ENCODE assay signal across 8 mouse cellular contexts in the genomic region with DNA sequence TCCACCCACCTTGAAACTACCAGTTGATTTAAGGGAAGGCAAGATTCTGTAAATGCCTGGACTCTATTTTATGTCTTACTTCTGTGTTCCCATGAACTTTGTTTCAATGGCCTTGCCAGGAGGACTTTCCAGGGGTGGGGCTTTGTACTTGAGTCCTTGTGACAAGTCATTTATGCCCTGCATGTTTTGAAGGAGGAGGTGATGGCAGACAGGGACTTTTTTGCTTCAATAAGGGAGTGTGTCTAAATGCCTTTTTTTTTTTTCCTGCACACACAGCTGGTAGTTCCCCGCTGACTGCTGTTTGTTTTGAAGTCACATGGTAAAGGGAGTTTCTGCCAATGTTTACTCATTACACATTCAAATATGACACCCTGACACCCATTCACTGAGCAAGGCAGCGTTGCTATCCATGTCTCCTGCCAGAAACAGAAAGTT.
A peak's percentile ranks its signal among the peaks of the same experiment; 100 is the strongest.
DNase-seq lines count a peak whose midpoint lies in the region; ATAC-seq and TF ChIP-seq lines count a peak whose summit lies in the region.

No protein-coding gene starts in this region.

- no peak for TF ChIP-seq POLR2A in lung, adult 2 months (IDR thresholded peaks at IDR 0.05; ENCODE audit: borderline replicate concordance, extremely low read depth, low read depth, low read length)

- ATAC-seq in hindbrain, postnatal 0 days: peak; percentile 78; the same call in 1 of the 2 replicates
- ATAC-seq in hindbrain, embryonic 13.5 days (ENCODE audit: low FRiP score): no peak
- ATAC-seq in midbrain, embryonic 13.5 days: no peak

- no peaks in the 10 kb centered on the region for H3K9me3 ChIP-seq in hindbrain, postnatal 0 days (ENCODE audit: low read length)
- no peaks in the 10 kb centered on the region for H3K9me3 ChIP-seq in hindbrain, embryonic 13.5 days
- H3K9me3 ChIP-seq in midbrain, embryonic 13.5 days: no peaks in the 10 kb centered on the region

- DNase-seq in hindbrain, postnatal 0 days (ENCODE audit: low spot score): peak; percentile 57
- peak; percentile 90 for DNase-seq in adipocyte (ENCODE audit: low spot score)
- peak; percentile 93 for DNase-seq in induced T-regulatory cell, adult 2 months (ENCODE audit: low read depth)
- peak; percentile 30 for DNase-seq in lung, adult 2 months
- DNase-seq in thymus, postnatal 25 days: peak; percentile 76
- no peak for DNase-seq in right cerebral cortex, postnatal 14 days

- H3K27me3 ChIP-seq in hindbrain, postnatal 0 days (ENCODE audit: insufficient read depth, low read length): no peaks in the 10 kb centered on the region
- H3K27me3 ChIP-seq in hindbrain, embryonic 13.5 days: no peaks in the 10 kb centered on the region
- no peaks in the 10 kb centered on the region for H3K27me3 ChIP-seq in midbrain, embryonic 13.5 days

- no peak overlapping the region for H3K4me3 ChIP-seq in hindbrain, postnatal 0 days (ENCODE audit: low read length)
- no peak overlapping the region for H3K4me3 ChIP-seq in hindbrain, embryonic 13.5 days
- no peak overlapping the region for H3K4me3 ChIP-seq in lung, adult 2 months (replicated peaks; ENCODE audit: extremely low read depth, low read depth, low read length)
- no peak overlapping the region for H3K4me3 ChIP-seq in midbrain, embryonic 13.5 days (replicated peaks)

- H3K36me3 ChIP-seq in hindbrain, postnatal 0 days (ENCODE audit: insufficient read depth, low read length): no peaks in the 10 kb centered on the region
- no peaks in the 10 kb centered on the region for H3K36me3 ChIP-seq in hindbrain, embryonic 13.5 days
- no peaks in the 10 kb centered on the region for H3K36me3 ChIP-seq in midbrain, embryonic 13.5 days

- TF ChIP-seq CTCF in hindbrain, postnatal 0 days (IDR thresholded peaks at IDR 0.05; ENCODE audit: low read depth): no peak
- no peak for TF ChIP-seq CTCF in lung, adult 2 months (IDR thresholded peaks at IDR 0.05; ENCODE audit: insufficient read depth, low read length)

- H3K4me1 ChIP-seq in hindbrain, postnatal 0 days (ENCODE audit: insufficient read depth, low read length): peaks cover 7% of the 10 kb centered on the region
- peaks cover 8% of the 10 kb centered on the region for H3K4me1 ChIP-seq in hindbrain, embryonic 13.5 days (replicated peaks)
- H3K4me1 ChIP-seq in lung, adult 2 months (ENCODE audit: control insufficient read depth, insufficient read depth, low read length): peaks cover 10% of the 10 kb centered on the region
- H3K4me1 ChIP-seq in midbrain, embryonic 13.5 days (replicated peaks): no peaks in the 10 kb centered on the region

- no peak overlapping the region for H3K9ac ChIP-seq in hindbrain, postnatal 0 days (replicated peaks; ENCODE audit: low read length)
- no peak overlapping the region for H3K9ac ChIP-seq in hindbrain, embryonic 13.5 days
- H3K9ac ChIP-seq in midbrain, embryonic 13.5 days (replicated peaks): no peak overlapping the region

- H3K4me2 ChIP-seq in hindbrain, postnatal 0 days (ENCODE audit: low read depth, low read length): no peak overlapping the region
- H3K4me2 ChIP-seq in hindbrain, embryonic 13.5 days: no peak overlapping the region
- no peak overlapping the region for H3K4me2 ChIP-seq in midbrain, embryonic 13.5 days (replicated peaks)

- no peak overlapping the region for H3K27ac ChIP-seq in hindbrain, postnatal 0 days
- H3K27ac ChIP-seq in hindbrain, embryonic 13.5 days: no peak overlapping the region
- H3K27ac ChIP-seq in midbrain, embryonic 13.5 days: no peak overlapping the region

- 16% methylated on average over 2 of the region's 2 CpGs for WGBS in hindbrain, postnatal 0 days
- WGBS in hindbrain, embryonic 13.5 days: 38% methylated on average over 2 of the region's 2 CpGs
- WGBS in lung, adult 2 months: 11% methylated on average over 2 of the region's 2 CpGs
- 47% methylated on average over 2 of the region's 2 CpGs for WGBS in midbrain, embryonic 13.5 days
